Mouse (Mus musculus): Measurements from ENCODE around the gene Gm20696.

Gene Gm20696

GRCm38 (mm10) chr6:99359036-99359698 is 307.4 kb downstream of the Gm20696 start:
- no peak for DNase-seq (ENCODE audit: low spot score in 2 of 2)

DNA sequence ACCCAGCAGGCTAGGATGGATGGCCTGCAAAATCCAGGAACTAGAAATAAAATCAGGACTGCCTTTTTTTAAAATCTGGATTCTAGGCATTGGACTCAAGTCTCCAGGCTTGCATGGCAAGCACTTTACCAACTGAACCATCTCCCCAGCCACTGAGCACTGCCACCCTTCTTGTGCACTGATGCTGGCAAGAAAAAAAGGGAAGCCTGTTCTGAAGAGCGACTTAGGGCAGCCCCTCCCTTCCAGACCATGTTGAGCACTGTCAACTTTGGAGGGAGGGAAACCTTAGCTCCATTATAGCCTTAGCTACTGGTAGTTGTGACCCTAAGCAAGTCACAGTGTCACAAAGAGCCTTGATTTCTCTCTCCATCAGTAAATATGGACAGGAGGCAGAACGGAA is 308.7 kb downstream of the Gm20696 start:
- no peak for DNase-seq (ENCODE audit: low spot score in 2 of 2)

DNA sequence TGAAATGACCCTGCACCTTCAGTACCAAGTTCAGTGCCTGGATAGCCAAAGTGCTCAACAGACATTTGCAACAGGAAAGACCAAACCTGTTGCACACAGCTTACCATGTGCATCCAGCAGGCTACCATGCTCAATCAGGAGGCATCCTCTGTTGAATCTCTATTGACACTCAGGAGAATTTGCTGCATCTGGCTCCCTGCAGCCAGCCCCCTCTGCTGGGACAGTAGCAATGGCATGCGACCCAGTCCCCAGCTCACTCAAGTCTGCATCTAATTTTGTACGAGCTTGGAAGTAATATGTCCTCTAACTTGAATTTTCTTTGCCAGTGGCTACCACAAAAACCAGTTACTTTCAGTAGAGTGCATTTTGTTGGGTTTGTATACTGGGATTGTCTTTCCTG is 312.3 kb downstream of the Gm20696 start:
- no peak for DNase-seq (ENCODE audit: low spot score in 2 of 2)

DNA sequence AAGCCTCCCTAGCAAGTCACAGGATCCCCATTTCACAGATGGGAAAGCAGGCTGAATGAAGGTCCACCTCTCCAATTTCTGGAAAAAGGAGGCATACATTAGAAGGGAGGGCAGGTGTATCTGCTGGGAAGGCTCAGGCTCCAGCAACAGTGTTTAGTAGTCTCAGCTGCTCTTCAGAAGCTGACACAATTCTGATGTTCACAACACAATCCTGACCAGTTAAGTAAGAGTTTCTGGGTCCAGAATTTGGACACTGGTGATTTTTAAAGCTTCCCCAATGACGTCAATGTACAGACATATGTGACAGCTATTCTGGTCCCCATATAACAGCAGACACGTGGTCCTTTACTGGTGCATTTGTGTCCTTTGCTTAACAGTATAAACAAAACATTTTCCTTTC is 313.2 kb downstream of the Gm20696 start:
- DNase-seq (ENCODE audit: low spot score in 2 of 2) = no peak

DNA sequence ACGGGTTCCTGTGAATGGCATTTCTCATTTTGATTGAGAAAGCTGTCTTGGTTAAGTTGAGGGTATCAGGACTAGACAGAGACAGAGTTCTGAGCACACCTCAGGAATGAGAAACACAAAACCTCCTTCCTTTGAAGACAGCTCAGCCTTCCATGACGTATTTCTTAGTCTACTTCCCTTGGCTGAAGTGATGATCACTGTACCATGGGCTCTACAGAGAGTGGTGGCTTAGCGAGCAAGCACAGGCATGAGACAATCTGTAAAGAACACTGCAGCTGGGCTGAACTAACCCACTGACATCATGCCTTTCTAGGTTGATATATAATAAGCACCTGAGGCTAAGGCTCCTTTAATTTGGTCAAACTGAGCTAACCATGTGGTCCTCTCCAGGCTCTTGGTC is 316.0 kb downstream of the Gm20696 start:
- no peak for DNase-seq (ENCODE audit: low spot score in 2 of 2)

DNA sequence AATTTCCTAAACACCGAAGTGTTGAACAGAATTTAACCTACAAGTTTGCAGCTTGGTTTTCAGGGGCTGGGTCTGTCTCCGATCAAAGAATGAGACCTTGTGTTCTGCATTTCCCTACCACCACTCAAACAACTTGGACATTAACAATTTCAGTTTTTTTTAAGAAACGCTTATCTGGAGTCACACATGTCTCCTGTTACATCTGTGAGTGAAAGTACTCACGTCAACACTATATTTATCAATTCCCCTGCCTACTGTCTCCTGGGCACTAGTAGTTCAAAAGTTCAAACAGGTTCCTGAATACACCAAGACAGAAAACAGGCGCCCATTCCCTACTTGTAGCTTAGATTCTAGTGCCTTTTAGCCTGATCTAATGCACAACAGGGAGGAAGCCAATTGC is 316.4 kb downstream of the Gm20696 start:
- DNase-seq (ENCODE audit: low spot score in 2 of 2) = no peak

- DNase-seq (ENCODE audit: low spot score in 2 of 2) = no peak
Observed at GRCm38 (mm10) chr6:99347836-99348235, 318.8 kb downstream of the Gm20696 start.

- DNase-seq (ENCODE audit: low spot score in 2 of 2) = no peak
Observed at GRCm38 (mm10) chr6:99344966-99345365, 321.6 kb downstream of the Gm20696 start.

GRCm38 (mm10) chr6:99344357-99344756 is 322.2 kb downstream of the Gm20696 start:
- DNase-seq (ENCODE audit: low spot score in 2 of 2) = no peak

DNA sequence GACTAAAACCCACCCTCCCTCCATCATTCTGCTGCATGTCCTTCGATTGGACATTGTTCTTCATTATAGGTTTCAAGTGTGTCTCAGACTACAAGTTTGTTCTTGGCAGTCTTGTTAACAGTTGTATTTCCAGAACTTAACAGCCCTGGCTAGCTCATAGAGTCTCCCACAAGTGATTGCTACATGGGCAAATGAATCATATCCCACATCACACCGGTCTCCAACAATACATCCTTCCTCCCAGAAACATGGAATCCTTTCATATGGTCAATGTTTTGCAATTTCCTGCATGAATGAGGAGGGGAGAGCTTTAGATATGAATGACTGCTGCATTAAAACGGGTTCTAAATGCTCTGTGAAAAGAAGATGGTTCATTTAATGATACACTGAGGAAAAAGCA is 322.8 kb downstream of the Gm20696 start:
- DNase-seq (ENCODE audit: low spot score in 2 of 2) = no peak

GRCm38 (mm10) chr6:99342416-99342815 is 324.2 kb downstream of the Gm20696 start:
- no peak for DNase-seq (ENCODE audit: low spot score in 2 of 2)

GRCm38 (mm10) chr6:99340902-99341301 is 325.7 kb downstream of the Gm20696 start:
- no peak for DNase-seq (ENCODE audit: low spot score in 2 of 2)

GRCm38 (mm10) chr6:99339986-99340721 is 326.4 kb downstream of the Gm20696 start:
- no peak for DNase-seq (ENCODE audit: low spot score in 2 of 2)

DNA sequence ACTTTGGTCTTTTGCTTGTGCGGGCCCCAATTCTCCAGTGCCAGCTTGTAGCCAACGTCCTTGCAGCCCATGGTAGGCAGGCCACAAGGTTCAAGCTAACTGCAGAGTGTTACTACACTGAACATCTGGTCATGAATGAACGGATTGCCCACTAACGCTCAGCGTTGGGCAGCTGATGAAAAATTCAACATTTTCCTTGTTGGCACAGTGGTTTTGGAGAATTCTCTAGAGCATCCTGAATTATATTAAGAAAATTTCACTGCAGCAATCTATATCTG is 327.3 kb downstream of the Gm20696 start:
- DNase-seq (ENCODE audit: low spot score in 2 of 2) = no peak

DNA sequence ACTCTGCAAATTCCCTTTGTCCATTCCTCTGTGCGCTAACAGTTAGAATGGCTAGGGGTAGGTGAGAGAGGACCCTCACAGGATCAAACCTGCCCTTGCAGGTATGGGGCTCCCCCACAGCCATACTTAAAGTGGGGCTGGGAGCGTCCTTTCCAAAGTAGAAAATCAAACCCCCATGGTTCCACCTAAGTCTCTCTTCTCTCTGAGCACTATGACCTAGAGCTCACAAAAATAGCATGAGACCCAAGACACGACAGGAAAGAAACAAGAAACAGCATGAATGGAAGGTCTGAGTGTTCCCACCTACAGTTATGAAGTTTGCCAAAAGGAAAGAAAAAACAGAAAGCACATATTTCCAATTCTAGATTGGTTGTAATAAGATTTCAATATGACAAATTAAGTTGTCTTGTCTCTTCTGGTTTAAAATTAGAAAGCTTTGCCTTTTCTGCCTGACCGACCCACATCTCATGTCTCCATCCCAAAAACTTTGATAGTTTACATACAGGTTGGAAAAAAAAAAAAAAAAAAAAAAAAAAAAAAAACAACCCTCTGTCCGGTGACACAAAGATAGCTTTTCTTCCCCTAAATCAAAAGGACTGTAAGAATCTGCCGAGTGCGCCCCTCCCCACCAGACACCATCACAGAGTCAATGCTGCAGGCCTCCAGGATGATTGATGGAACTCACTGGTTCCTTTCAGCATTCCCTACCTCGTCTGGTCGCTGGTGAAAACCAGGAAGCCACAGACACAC is 327.8 kb downstream of the Gm20696 start:
- DNase-seq (ENCODE audit: low spot score in 2 of 2) = no peak

DNA sequence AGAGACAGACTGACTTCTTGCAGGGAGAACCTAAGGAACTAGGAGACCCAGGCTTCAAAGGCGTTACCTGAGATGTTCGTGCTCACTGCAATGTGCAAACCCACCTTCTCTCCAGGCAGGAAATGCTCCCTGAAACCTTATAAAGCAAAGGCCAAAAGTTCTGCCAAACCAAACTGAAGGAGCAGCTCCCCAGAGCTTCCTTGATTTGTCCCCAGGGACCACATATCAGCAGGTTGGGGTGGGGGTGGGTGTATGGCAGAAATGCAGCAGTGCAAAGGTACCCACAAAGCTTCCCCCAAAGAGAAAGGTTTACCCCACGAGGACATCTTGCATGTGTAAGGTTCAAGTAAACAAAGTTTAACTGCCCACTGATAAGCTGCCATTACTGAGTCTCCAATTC is 328.4 kb downstream of the Gm20696 start:
- DNase-seq (ENCODE audit: low spot score in 2 of 2) = no peak

GRCm38 (mm10) chr6:99337575-99337974 is 329.0 kb downstream of the Gm20696 start:
- no peak for DNase-seq (ENCODE audit: low spot score in 2 of 2)

DNA sequence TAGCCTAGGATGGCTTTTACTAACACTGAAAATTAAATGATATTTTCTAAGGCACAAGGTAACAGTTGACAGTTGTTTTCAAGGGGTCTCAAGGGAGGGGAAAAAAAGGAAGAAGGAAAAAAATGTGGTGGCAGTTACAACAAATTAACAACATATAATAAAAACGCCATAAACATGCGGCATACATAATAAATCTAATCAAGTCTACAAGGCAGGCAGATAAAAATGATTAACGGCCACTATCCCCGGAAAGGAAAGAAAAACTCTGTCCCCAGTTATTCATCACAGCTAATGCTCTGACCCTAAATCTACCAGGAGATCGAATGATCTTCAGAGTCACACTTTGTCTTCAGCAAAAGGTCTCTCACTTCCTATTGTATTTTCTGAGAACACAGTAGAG is 330.4 kb downstream of the Gm20696 start:
- no peak for DNase-seq (ENCODE audit: low spot score in 2 of 2)

DNA sequence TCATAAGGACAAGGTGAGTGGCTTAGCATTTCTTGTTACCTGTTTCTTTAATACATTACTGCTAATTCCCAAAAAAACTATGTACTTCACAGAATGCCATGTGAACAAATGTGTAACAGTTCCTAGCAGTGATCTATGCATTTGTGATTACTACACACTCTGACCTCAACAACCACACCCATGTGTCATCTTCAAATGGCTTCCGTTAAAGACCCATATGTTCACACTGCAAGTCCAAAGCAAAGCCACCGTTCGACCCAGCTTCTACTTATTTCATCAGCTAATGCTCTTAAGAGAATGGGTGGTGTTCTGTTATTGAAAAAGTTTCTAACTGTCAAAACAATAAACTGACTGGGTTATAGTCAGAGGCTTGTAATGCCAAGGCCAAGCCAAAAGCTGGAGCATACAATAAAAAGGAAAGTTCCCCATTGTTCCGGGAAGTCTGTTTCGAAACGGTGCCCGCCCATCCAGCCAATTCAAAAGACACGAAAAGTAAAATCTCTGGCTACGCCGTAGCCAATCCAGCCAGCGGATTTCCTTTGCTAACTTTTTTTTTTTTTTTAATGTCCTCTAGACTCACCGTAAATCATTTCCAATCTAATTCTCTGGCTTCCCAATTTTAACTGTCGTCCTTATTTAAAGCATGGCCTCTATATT is 331.3 kb downstream of the Gm20696 start:
- no peak for DNase-seq (ENCODE audit: low spot score in 2 of 2)

DNA sequence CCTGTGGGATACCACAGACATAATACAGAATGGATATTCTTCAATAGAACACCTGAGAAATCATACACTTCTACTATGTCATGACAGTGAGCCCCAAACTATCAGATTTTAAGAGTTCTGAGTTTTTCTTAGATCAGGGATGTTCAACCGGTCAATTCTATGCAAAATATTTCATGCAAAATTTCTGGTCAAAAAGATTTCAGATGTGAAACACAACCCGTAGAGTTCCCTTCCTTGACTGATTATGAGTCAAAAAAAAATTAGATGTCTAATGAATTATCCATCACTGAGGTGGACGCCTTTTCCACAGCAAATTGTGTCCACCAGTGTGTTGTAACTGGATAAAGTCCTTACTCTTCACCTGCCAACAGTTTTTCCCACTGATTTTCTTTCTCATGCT is 332.3 kb downstream of the Gm20696 start:
- DNase-seq (ENCODE audit: low spot score in 2 of 2) = no peak

GRCm38 (mm10) chr6:99333127-99333526 is 333.5 kb downstream of the Gm20696 start:
- DNase-seq (ENCODE audit: low spot score in 2 of 2) = no peak

DNA sequence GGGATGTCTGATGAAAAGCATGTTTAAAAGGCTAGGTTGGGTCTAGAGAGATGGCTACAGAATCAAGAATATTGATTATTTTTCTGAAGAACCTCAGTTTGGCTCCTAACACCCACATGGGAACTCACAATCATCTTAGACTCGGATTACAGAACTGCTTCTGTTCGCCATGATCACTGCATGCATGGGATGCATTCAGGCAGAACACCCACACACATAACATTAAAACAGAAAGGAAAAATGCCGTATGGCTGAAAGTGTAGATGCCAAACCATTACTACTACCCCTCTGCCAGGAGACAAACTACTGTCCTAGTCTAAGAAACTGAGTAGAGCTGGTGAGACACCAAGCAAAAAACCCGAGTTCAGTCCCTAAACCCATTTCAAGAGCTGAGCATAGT is 336.4 kb downstream of the Gm20696 start:
- no peak for DNase-seq (ENCODE audit: low spot score in 2 of 2)

DNA sequence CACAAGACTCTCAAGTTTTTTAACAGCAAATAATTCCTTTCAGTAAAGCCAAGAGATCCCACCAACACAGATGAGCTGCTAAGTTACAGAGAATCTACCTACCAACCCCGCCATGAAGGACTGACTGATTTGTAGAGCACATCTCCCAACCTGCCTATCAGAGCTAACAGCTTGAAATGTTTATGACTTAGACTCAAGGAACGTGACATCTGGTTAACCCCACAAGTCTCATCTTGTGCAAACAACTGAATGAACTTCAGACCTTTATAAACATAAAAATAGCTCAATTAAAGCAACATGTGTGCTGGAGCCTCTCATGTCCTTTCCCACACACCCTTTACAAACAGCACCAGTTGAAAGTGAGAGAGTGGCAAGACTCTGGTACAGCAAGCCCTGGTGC is 338.0 kb downstream of the Gm20696 start:
- no peak for DNase-seq (ENCODE audit: low spot score in 2 of 2)
